Mouse (Mus musculus): ENCODE results near the gene Gsdma3. TPM values are rescaled to one million over a fixed set of nuclear protein-coding genes. Genes with fewer than 3 reads are reported as not detected.
A peak's percentile ranks its signal among the peaks of the same experiment; 100 is the strongest.
"Not testable (repeated sequence)": the region's sequence is repeated elsewhere in the genome, so short reads cannot be mapped to it uniquely, and the experiment has no call there.

The Gsdma3 gene
- polyA plus RNA-seq, 1 experiment from 2014 or later = not detected

DNA sequence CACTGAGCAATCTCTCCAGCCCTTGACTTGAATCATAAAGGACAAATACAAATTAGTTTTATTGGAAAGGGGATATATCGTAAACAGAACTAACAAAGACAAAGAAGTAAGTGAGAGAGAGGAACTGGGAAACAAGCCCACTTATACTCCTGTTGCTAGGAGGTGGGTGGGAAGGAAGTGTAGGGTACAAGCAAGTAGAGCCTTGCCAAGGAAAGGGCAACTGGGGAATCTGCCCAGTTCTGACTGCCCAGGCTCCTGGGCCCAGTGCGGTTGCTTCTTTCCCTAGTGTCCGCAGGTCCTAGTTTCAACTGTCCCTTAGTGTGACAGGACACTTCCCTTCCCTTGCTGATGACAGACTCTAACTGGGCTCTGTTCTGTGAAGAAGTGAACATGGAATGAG is 2.5 kb downstream of the Gsdma3 start:
- TF ChIP-seq CTCF (IDR thresholded peaks at IDR 0.05; ENCODE audit: low read depth) (no peak), EP300 (optimal IDR thresholded peaks at IDR 0.05) (no peak)
- H3K4me1 ChIP-seq (replicated peaks; ENCODE audit: control insufficient read depth, insufficient read depth) = no peaks in the 10 kb centered on the region
- no peak overlapping the region for H3K9ac ChIP-seq (ENCODE audit: low read length)
- no peak overlapping the region for H3K4me3 ChIP-seq (ENCODE audit: low read depth, low read length)
- WGBS = 94% methylated on average over 3 of the region's 3 CpGs
- no peak overlapping the region for H3K4me2 ChIP-seq (replicated peaks; ENCODE audit: low read depth)
- no peak overlapping the region for H3K27ac ChIP-seq (replicated peaks)
- no peaks in the 10 kb centered on the region for H3K36me3 ChIP-seq (ENCODE audit: control insufficient read depth, insufficient read depth, low read length)
- H3K27me3 ChIP-seq (ENCODE audit: control insufficient read depth, insufficient read depth, low read length) = no peaks in the 10 kb centered on the region
- H3K9me3 ChIP-seq (ENCODE audit: control insufficient read depth, low read length) = no peaks in the 10 kb centered on the region
- ATAC-seq (ENCODE audit: low FRiP score, low TSS enrichment) = no peak
- DNase-seq (ENCODE audit: low spot score) = no peak

DNA sequence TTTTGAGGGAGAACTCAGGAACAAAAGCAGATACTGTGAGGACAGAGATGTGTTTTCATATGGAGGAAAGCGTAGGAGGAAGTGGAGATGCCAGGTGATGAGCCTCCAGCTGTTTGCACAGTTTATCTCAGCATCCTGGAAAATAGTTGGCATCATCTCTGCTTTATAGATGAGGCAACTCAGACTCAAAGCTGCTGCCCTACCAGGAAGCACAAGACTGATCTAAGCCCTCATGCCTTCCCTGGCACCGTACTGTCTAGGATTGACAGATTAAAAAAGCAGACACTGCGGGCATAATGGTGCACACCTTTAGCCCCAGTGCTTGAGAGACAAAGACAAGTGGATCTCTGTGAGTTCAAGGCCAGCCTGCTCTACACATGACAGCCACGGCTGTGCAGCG is 4.5 kb downstream of the Gsdma3 start:
- DNase-seq (ENCODE audit: low spot score) = no peak
- no peak for TF ChIP-seq CTCF (IDR thresholded peaks at IDR 0.05; ENCODE audit: low read depth)
- TF ChIP-seq EP300 (optimal IDR thresholded peaks at IDR 0.05) = no peak

GRCm38 (mm10) chr11:98635312-98635970 is 9.3 kb downstream of the Gsdma3 start:
- H3K36me3 ChIP-seq (ENCODE audit: control insufficient read depth, insufficient read depth, low read length); H3K27ac ChIP-seq (replicated peaks); H3K4me1 ChIP-seq (replicated peaks; ENCODE audit: control insufficient read depth, insufficient read depth); H3K9ac ChIP-seq (ENCODE audit: low read length); H3K9me3 ChIP-seq (ENCODE audit: control insufficient read depth, low read length); H3K4me2 ChIP-seq (replicated peaks; ENCODE audit: low read depth); H3K4me3 ChIP-seq (ENCODE audit: low read depth, low read length); H3K27me3 ChIP-seq (ENCODE audit: control insufficient read depth, insufficient read depth, low read length): not testable (repeated sequence)
- ATAC-seq (ENCODE audit: low FRiP score, low TSS enrichment) (peak; percentile 75), DNase-seq (ENCODE audit: low spot score) (peak; percentile 57)
- WGBS = 30% methylated on average over 10 of the region's 10 CpGs
- peak; percentile 69 for TF ChIP-seq CTCF (IDR thresholded peaks at IDR 0.05; ENCODE audit: low read depth)

More for the DNA sequence above, 4.5 kb downstream of the Gsdma3 start:
- Histone ChIP-seq H3K4me1 (replicated peaks; ENCODE audit: control insufficient read depth, insufficient read depth) (no peaks in the 10 kb centered on the region), H3K9ac (ENCODE audit: low read length) (no peak overlapping the region), H3K9me3 (ENCODE audit: control insufficient read depth, low read length) (no peaks in the 10 kb centered on the region), H3K27ac (replicated peaks) (no peak overlapping the region), H3K4me3 (ENCODE audit: low read depth, low read length) (no peak overlapping the region), H3K36me3 (ENCODE audit: control insufficient read depth, insufficient read depth, low read length) (no peaks in the 10 kb centered on the region), H3K27me3 (ENCODE audit: control insufficient read depth, insufficient read depth, low read length) (no peaks in the 10 kb centered on the region), H3K4me2 (replicated peaks; ENCODE audit: low read depth) (no peak overlapping the region)
- ATAC-seq (ENCODE audit: low FRiP score, low TSS enrichment) = no peak
- WGBS = 83% methylated on average over 5 of the region's 5 CpGs

DNA sequence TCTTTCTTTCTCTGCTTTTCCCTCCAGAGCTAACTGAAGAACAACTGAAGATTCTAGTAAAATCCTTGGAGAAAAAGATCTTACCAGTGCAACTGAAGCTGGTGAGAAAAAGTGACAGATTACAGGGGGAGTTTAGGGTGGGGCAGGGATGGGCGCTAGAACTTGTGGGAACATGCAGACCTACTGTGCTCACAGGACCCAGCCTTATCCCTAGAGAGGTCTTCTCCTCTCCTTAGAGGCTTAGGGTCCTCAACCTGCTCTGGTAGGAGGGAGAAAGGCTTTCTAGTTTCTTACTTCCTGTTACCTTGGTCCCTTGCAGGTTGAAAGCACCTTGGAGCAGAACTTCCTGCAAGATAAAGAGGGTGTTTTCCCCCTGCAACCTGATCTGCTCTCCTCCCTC is 11.3 kb downstream of the Gsdma3 start:
- TF ChIP-seq CTCF (IDR thresholded peaks at IDR 0.05; ENCODE audit: low read depth) (no peak), EP300 (optimal IDR thresholded peaks at IDR 0.05) (no peak)
- H3K27me3 ChIP-seq (ENCODE audit: control insufficient read depth, insufficient read depth, low read length) = no peaks in the 10 kb centered on the region
- H3K9ac ChIP-seq (ENCODE audit: low read length) = no peak overlapping the region
- H3K27ac ChIP-seq (replicated peaks) = no peak overlapping the region
- H3K9me3 ChIP-seq (ENCODE audit: control insufficient read depth, low read length) = no peaks in the 10 kb centered on the region
- 65% methylated on average over 1 of the region's 1 CpGs for WGBS
- no peaks in the 10 kb centered on the region for H3K36me3 ChIP-seq (ENCODE audit: control insufficient read depth, insufficient read depth, low read length)
- ATAC-seq (ENCODE audit: low FRiP score, low TSS enrichment) (peak; percentile 38; the same call in 1 of the 2 replicates), DNase-seq (ENCODE audit: low spot score) (no peak)
- H3K4me3 ChIP-seq (ENCODE audit: low read depth, low read length) = no peak overlapping the region
- no peak overlapping the region for H3K4me2 ChIP-seq (replicated peaks; ENCODE audit: low read depth)
- no peaks in the 10 kb centered on the region for H3K4me1 ChIP-seq (replicated peaks; ENCODE audit: control insufficient read depth, insufficient read depth)

GRCm38 (mm10) chr11:98640091-98640490 is 13.9 kb downstream of the Gsdma3 start:
- no peaks in the 10 kb centered on the region for H3K4me1 ChIP-seq (replicated peaks; ENCODE audit: control insufficient read depth, insufficient read depth)
- DNase-seq (ENCODE audit: low spot score) (no peak), ATAC-seq (ENCODE audit: low FRiP score, low TSS enrichment) (no peak)
- H3K4me3 ChIP-seq (ENCODE audit: low read depth, low read length) = no peak overlapping the region
- 54% methylated on average over 5 of the region's 5 CpGs for WGBS
- no peak overlapping the region for H3K9ac ChIP-seq (ENCODE audit: low read length)
- no peaks in the 10 kb centered on the region for H3K9me3 ChIP-seq (ENCODE audit: control insufficient read depth, low read length)
- no peaks in the 10 kb centered on the region for H3K27me3 ChIP-seq (ENCODE audit: control insufficient read depth, insufficient read depth, low read length)
- no peak overlapping the region for H3K4me2 ChIP-seq (replicated peaks; ENCODE audit: low read depth)
- no peaks in the 10 kb centered on the region for H3K36me3 ChIP-seq (ENCODE audit: control insufficient read depth, insufficient read depth, low read length)
- TF ChIP-seq EP300 (optimal IDR thresholded peaks at IDR 0.05) = no peak
- TF ChIP-seq CTCF (IDR thresholded peaks at IDR 0.05; ENCODE audit: low read depth) = no peak
- H3K27ac ChIP-seq (replicated peaks) = no peak overlapping the region

GRCm38 (mm10) chr11:98644757-98645156 is 18.6 kb downstream of the Gsdma3 start:
- no peaks in the 10 kb centered on the region for H3K36me3 ChIP-seq (ENCODE audit: control insufficient read depth, insufficient read depth, low read length)
- no peak overlapping the region for H3K4me3 ChIP-seq (ENCODE audit: low read depth, low read length)
- no peaks in the 10 kb centered on the region for H3K27me3 ChIP-seq (ENCODE audit: control insufficient read depth, insufficient read depth, low read length)
- ATAC-seq (ENCODE audit: low FRiP score, low TSS enrichment) = peak; percentile 83
- DNase-seq (ENCODE audit: low spot score) = no peak
- H3K4me2 ChIP-seq (replicated peaks; ENCODE audit: low read depth) = no peak overlapping the region
- WGBS = 60% methylated on average over 3 of the region's 3 CpGs
- TF ChIP-seq EP300 (optimal IDR thresholded peaks at IDR 0.05) (no peak), CTCF (IDR thresholded peaks at IDR 0.05; ENCODE audit: low read depth) (no peak)
- H3K4me1 ChIP-seq (replicated peaks; ENCODE audit: control insufficient read depth, insufficient read depth) = no peaks in the 10 kb centered on the region
- H3K27ac ChIP-seq (replicated peaks) = no peak overlapping the region
- H3K9ac ChIP-seq (ENCODE audit: low read length) = no peak overlapping the region
- no peaks in the 10 kb centered on the region for H3K9me3 ChIP-seq (ENCODE audit: control insufficient read depth, low read length)
